Mouse (Mus musculus): ENCODE data around the gene Gm10392. TPM values are rescaled to one million over a fixed set of nuclear protein-coding genes. Genes with fewer than 3 reads are reported as not detected.
A peak's percentile ranks its signal among the peaks of the same experiment; 100 is the strongest.

Gm10392 gene
- total RNA-seq, 2 experiments from 2014 or later, result not detected

DNA sequence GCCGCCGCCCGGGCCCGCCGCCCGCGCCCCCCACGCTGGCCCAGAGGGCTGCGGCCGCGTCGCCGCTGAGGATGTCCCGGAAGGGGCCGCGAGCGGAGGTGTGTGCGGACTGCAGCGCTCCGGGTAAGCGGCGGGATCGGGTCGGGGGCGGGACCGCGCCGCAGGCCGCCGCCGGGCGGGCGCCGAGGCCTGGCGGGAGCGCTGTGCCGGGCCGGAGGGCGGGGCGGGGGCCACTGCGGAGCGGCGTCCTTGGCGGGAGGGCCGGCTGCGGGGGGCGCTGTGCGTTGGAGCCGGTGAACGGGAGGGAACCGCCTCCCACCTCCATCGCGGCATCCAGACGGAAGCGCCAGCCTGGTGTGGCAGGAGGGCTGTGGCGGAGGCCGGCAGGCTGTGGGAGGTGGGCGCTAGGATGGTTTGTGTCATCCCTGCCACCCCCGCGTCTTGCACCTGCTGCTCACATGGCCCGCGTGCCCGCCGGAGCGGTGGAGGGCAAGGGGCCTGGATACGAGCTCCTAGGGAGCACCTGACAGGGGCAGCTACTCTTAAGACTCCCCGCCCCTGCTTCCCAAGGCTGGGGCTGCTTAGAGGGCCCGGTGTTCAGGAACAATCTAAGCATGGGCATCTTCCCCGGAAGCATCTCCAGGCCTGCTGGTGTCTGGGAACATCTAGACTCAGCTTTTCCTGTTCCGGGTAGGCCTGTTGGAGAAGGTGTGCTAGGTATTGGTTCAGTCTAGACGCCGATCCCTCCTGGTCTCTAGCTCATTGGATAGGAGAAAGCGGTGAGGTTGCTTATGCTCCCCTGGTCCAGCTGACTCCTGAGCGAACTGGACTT, 25.3 kb downstream of the Gm10392 start, which contains the start of gene Git1:
TSS of gene Git1 (plus strand) at position 51 of the 832 bp plus-strand sequence.
- DNase-seq, result peak in 1 of 2 experiments; percentile 62
- intact Hi-C loops (cut with DNase I), result no loop called here

- peak; percentile 91 to 92 for DNase-seq
- intact Hi-C loops (cut with DNase I), result no loop called here
Observed at GRCm38 (mm10) chr11:77492911-77493332, 26.1 kb downstream of the Gm10392 start.

DNA sequence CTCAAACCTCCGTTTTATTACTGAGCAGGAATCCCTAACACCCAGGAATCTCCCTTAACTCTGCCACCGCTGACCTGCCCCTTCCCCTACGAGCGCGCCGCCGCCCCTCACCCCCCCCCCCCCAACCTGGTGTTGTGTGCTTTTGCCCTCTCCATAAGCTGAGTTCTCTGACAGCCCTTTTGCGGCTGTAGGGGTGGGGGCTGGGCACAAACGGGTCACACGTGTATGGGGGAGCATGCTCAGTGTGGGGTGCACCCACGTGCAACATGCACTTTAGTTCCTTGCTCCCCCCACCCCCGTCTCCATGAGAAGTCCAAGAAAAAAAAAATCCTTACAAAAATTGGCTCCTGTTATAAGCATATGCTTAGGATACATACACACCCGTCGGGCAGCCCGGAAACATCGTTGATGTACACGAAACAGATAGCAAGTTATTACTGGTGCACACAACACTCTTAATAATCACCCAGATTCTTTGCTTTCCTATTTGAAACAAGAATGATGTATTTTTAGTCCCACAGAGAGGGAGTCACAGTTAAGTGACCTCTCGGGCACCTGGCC, 26.6 kb downstream of the Gm10392 start:
- no peak for DNase-seq
- intact Hi-C loops (cut with DNase I), result no loop called here

GRCm38 (mm10) chr11:77491502-77492291, 27.3 kb downstream of the Gm10392 start:
- intact Hi-C loops (cut with DNase I), result loop anchor here (1.0 to 2.0 kb wide), 2 partner anchors 15 to 139 kb away; no protein-coding TSS in a partner anchor
- peak in 1 of 2 experiments; percentile 61 for DNase-seq

- intact Hi-C loops (cut with DNase I), result loop anchor here (1.0 to 2.0 kb wide), 2 partner anchors 16 to 139 kb away; no protein-coding TSS in a partner anchor
- DNase-seq, result peak; percentile 91 to 92
Observed at GRCm38 (mm10) chr11:77491123-77491501, 27.9 kb downstream of the Gm10392 start.

DNA sequence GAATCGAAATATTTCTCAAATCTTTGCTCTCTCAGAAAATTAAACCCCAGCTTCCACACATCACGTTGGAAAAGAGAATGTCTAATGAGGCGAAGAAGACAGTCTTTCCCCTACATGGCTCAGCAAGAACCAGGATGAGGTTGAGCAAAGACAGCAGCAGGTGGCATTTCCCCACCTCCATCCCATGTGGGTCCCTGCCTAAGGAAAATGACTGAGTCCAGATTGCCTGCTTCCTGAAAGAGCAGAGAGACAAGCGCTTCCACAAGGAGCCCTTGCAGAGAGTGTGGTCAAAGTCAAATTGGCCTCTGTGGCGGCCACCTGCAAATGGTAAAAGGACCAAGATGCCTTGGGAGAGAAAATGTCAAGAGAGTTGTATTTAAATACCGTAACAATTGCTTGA, 28.5 kb downstream of the Gm10392 start:
- DNase-seq, result peak in 1 of 2 experiments; percentile 7
- intact Hi-C loops (cut with DNase I), result loop anchor here (2.0 kb wide), 1 partner anchor 16 kb away; no protein-coding TSS in a partner anchor

- intact Hi-C loops (cut with DNase I), result loop anchor here (2.0 kb wide), 1 partner anchor 17 kb away; no protein-coding TSS in a partner anchor
- DNase-seq, result peak; percentile 73 to 76
Observed at GRCm38 (mm10) chr11:77489591-77490235, 29.3 kb downstream of the Gm10392 start, which contains the start of gene Ankrd13b. Gene Ankrd13b (minus strand): TSS chr11:77489678.

DNA sequence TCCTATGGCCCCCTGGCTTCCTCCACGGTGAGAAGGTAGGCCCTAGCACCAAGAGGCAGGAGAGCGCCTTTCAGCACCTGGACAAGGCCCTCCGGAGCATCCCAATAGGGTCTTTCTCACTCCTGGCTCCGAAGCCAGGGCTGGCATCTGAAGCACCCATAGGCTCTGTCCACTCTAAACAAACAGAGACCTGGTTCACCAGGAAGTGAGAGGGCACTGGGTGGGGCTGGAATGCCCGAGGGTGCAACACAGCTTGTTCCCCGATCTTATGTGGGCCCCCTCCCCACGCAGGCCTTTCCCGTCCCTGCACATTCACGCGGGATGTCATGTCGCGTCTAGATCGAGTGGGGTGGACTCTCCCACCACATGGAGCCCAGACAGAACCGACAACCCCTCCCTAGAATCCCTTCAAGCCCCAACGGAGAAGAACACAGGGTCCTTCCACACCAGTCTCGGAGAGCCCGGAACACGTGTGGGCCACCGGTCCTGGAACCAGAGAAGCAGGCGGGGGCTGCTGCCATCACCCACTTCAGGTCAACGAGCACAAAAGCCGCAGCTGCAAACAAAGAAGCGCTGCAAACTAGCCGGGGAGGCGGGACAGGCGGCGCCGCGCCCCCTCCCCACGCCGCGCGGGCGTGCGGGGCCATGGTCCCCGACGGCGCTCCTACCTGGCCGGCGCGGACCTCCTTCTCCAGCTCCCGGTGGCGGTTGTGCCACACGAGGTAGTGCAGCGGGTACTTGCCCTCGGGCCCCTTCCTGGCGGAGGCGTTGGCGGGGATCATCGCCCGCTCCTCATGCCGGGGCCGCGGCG, 30.0 kb downstream of the Gm10392 start:
- intact Hi-C loops (cut with DNase I), result no loop called here
- peak in 1 of 2 experiments; percentile 18 for DNase-seq

GRCm38 (mm10) chr11:77486798-77487197, 32.2 kb downstream of the Gm10392 start:
- DNase-seq, result peak in 1 of 2 experiments; percentile 5
- intact Hi-C loops (cut with DNase I), result no loop called here

DNA sequence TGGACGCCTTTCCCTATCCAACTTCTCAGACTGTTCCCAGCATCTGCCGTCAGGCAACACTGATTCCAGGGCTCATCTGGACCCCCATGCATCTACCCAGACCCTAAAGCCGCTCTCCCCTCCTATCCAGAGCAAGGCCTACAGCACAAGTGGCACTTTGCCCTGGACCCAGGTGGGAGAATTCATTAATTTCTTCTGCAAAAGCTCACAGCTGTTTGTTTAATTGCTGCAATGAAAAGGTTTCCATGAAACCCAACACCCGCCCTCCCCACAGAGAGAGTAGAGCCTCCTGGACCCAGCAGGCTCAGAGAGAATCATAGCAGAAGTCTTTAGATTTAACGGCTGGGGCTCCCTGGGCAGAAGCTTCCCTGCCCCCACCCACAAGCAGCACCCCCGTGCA, 33.8 kb downstream of the Gm10392 start:
- intact Hi-C loops (cut with DNase I), result no loop called here
- no peak for DNase-seq

GRCm38 (mm10) chr11:77483510-77484255, 35.3 kb downstream of the Gm10392 start:
- no peak for DNase-seq
- intact Hi-C loops (cut with DNase I), result no loop called here

GRCm38 (mm10) chr11:77483043-77483442, 36.0 kb downstream of the Gm10392 start:
- intact Hi-C loops (cut with DNase I), result no loop called here
- DNase-seq, result no peak

DNA sequence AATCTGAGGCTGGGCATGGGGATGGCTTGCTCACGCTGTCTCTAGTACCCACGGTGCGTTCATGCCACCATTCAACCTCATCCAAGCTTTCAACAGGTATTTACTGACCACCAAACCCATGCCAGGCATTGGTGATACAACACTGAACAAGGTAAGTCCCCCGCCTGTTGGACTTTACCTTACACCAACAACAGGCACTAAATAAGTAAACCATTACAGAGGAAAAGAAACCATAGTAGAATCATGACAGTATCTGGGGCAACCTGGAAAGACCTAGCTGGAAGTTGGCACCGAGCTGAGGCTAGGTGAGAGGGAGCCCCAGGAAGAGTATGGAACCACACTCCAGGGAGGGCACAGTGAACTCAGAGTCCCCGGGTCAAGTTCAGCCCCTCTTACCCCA, 42.1 kb downstream of the Gm10392 start:
- DNase-seq, result no peak
- intact Hi-C loops (cut with DNase I), result no loop called here

- intact Hi-C loops (cut with DNase I), result no loop called here
- no peak for DNase-seq
Observed at GRCm38 (mm10) chr11:77476216-77476615, 42.8 kb downstream of the Gm10392 start.

- DNase-seq, result no peak
- intact Hi-C loops (cut with DNase I), result no loop called here
Observed at GRCm38 (mm10) chr11:77472775-77473174, 46.2 kb downstream of the Gm10392 start.

- DNase-seq, result no peak
- intact Hi-C loops (cut with DNase I), result no loop called here
Observed at GRCm38 (mm10) chr11:77471407-77471806, 47.6 kb downstream of the Gm10392 start.

DNA sequence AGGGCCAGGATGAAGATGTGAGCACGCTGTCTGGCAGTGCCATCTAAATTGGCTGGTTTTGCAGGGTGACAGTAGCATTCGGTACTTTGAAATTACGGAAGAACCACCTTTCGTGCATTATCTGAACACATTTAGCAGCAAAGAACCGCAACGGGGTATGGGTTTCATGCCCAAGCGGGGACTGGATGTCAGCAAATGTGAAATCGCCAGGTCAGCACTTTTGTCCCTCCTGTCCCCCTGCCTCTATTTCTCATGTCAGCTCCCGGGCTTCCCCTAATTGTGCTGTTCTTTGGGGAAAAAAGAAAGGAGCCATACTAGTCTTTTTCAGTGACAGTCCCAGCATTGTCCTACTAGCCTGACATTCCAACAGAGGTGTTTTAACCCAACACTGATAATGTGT, 50.6 kb downstream of the Gm10392 start:
- intact Hi-C loops (cut with DNase I), result loop anchor here (10.0 kb wide), 1 partner anchor 364 kb away; no protein-coding TSS in a partner anchor
- no peak for DNase-seq

DNA sequence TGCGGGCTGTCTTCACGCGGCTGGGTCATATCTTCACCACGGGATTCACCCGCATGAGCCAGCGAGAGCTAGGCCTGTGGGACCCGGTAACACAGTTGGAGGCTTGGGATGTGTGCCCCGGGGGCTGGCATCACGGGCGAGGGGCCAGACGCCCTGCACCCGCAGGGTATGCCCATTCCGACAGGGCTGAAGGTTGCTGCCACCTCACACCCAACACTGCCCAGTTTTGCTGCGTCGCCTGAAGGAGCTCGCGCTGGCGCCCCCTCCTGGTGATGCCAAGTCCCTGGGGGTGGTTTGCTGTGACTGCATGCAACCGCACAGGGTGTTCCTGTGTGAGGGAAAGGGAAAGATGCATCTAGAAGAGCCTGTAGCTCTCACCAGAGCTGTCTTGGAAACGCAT, 51.2 kb downstream of the Gm10392 start:
- peak; percentile 78 to 85 for DNase-seq
- intact Hi-C loops (cut with DNase I), result loop anchor here (1.0 to 10.0 kb wide), 2 partner anchors 150 to 363 kb away; no protein-coding TSS in a partner anchor
